Mouse (Mus musculus): Measurements from ENCODE around the gene Appbp2. TPM values are rescaled to one million over a fixed set of nuclear protein-coding genes. Genes with fewer than 3 reads are reported as not detected.
A peak's percentile ranks its signal among the peaks of the same experiment; 100 is the strongest.
"Not testable (repeated sequence)": the region's sequence is repeated elsewhere in the genome, so short reads cannot be mapped to it uniquely, and the experiment has no call there.

Appbp2 gene
- total and polyA plus RNA-seq, 3 experiments: 17.6 to 41.6 (median 34.8) TPM

DNA sequence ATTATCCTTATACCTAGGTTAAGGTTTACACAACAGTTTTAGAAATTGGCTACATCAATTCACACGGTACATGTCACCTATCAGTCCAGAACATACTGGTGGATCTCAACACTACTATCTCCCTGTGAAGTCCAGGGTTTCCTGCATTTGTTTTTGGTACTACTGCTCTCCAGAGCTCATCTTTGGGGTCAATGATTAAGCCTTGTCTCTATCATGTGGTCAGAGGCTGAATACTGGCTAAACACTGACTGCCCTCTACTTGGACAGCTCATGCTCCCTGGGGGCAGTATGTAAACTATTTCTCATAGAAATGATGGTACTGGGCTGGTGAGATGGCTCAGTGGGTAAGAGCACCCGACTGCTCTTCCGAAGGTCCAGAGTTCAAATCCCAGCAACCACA lies 11.7 kb downstream of the Appbp2 start:
- no peak for DNase-seq

DNA sequence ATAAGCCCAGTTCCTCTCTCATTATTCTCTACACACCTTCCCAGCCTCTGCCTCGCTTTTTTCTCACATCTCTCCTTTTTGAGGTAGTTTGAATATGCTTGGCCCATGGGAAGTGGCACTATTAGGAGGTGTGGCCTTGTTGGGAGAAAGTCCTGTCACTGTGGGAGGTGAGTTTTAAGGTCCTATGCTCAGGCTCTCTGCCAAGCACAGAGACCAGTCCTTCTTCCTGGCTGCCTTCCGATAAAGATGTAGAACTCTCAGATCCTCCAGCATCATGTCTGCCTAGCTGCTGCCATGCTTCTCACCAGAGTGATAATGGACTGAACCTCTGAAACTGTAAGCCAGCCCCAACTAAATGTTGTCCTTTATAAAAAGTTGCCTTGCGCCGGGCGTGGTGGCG lies 12.4 kb downstream of the Appbp2 start:
- no peak for DNase-seq

DNA sequence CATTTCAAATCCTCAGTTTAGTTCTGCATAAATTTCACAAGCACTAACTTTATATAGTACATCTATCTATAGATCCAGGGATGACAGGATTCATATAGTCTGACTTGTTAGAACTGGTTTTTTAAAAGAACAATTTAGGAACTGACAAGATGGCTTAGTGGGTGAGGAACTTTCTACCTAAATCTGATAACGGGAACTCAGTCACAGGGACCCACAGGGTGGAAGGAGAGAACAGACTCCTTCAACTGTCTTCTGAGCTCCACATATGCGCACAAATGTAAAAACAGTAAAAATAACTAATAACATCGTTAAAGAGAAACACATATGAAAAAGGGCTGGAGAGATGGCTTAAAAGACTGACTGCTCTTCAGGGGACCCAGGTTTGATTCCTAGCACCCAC lies 15.9 kb downstream of the Appbp2 start:
- no peak for DNase-seq

DNA sequence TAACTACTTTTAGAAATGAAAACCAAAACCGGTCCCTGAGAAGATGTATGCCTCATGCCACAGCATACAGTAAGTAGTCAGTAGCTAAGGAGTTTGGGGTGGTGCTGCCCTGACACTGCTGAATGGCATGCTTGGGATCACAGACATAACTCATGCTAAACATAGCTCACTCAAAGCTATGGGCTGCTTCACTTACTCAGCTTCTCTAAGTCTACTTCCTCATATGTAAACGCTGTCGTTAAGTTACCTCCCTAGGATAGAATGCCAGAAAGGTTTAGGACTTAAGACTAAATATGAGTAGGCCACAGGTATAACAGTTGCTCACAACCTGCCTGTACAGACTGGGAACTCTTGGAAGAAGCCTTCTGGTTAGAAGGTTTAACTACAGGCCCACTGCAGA lies 20.3 kb downstream of the Appbp2 start:
- DNase-seq: no peak

DNA sequence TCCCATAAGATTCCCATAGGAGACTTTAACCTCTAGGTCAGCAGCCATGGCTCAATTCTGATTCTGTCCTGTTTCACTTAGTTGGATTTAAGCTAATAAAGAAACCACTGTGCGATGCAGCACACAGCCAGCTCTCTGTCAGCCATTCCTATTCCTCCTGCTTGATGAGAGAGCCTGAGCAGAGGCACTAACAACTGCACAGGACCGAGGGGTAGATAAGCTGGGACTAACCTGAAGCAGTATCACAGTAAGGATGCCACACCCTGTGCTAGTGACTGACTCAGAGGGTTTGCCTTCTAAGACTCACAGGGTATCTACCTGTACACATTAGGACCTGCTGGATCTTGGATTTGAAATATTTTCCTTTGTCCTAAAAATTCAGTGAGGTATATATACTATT lies 21.7 kb downstream of the Appbp2 start:
- no peak for DNase-seq

DNA sequence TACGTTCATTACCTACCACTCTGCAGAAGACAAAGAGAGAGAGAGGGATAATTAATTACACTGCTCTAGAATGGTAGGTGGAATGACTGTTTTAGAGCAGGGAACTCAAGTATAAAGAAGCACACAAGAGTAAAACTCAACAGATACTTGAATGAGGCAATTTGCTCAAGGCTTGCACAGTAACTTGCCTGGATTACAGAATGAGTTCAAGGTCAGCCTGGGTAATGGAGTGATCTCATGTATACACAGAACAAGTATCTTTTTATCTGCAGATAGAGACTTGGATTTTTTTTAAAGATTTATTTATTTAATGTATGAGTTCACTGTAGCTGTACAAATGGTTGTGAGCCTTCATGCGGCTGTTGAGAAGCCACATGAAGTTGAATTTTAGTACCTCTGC lies 23.8 kb downstream of the Appbp2 start:
- peak; percentile 56 for DNase-seq

DNA sequence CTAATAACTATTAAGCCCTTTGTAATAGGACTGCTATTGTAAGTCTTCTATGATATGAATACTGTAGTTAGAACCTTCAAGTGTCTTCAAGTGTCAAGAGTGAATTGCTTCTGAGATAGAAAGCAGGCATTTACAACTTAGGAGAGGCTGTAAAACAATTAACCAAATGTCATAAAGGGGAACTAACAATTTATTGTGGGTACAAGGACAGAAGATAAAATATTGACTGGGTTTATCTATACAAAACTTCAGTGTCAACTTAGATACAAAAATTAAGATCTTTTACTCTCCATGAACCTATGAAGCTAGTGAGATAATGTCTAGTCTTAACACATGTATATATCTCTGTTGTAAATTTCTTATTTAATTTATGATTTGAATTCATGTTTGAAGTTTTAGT lies 28.7 kb downstream of the Appbp2 start:
- DNase-seq: no peak

DNA sequence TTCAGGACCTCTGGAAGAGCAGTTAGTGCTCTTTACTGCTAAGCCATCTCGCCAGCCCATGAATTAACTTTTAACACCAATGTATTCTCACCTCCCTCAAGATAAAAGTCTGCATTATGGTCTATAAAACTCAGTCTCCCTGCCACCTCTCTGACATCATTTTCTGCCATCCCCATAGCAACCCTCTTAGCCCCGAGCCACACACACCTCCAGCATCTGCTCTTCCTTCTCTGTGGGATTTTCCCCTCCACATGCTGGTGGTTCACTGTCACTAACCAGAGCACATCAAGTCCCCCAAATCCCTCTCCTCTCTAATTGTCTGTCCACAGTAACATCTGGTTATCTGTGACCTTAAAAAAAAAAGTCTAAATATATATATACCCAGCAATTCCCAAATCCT lies 36.0 kb downstream of the Appbp2 start:
- DNase-seq: no peak

DNA sequence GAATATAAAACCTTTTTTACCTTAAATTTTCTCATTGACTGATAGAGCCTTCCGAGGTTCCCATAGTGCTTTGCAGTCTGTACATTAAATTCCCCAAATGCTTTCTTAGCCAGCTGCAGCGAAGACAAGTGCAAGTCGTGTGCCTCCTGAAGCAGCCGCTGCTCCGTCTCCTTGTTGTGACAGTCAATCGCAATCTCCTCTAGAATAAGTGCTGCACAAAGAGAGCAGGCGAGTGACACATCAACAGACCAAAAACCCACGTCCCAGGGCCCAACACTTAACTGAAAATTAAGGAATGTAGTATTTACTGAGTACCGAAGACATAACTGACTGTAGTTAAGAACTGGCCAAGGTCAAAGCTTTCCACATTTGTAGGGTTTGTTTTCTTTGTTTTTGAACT lies 38.9 kb downstream of the Appbp2 start:
- DNase-seq: no peak

DNA sequence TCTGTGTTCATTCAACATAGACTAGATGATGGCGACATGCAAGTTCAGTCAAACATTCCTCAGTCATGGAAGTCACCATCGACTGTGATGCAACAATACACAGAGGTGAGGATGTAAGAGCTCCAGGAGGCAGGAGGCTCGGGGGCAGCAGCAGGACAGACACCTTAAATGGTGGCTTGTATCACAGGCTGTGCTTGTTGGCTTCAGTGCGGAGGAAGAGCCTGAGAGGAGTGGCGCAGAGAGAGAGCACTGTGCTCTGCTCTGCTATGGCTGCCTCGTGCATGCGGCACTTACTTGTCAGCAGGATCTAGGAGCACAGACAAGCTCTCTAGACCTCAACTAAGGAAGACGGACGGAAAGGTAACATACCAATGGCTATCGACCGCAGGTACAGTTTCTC lies 40.7 kb downstream of the Appbp2 start:
- DNase-seq: no peak

DNA sequence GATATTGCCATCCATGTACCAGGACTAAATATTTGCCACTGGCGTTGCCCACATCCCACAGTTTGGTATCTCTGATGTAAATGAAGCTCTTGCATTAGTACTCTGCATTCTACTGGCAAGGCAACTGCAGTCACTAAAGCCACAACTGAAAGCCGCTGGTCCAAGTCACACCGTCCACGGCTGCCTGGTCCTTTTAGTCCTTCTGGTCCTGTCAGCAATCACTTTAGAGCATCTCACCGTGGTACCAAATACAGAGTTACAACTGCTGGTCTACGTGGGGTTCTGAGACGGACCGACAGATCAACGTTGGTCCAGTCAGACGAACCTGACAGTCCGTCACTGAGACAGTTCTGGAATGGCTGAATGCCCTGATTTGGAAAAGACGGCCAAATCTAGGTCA lies 44.2 kb downstream of the Appbp2 start:
- DNase-seq: no peak

DNA sequence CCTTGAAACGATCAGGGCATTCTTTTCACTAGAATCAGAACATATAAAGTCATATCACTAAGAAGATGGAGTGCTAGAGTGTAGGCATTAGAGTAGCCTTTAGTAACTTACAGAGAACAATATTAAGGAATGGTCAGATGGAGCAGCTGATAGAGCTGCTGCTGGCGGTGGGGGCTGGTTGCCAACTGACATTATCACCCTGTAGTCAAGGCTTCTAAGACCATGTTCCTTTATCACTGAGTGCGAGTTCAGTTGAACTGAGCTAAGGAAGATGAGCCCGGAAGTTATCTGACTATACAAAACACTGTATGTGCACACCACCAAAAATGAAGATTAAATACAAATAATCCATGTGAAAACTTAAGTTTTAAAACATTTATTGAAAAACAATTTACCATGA lies 45.8 kb downstream of the Appbp2 start:
- no peak for DNase-seq

DNA sequence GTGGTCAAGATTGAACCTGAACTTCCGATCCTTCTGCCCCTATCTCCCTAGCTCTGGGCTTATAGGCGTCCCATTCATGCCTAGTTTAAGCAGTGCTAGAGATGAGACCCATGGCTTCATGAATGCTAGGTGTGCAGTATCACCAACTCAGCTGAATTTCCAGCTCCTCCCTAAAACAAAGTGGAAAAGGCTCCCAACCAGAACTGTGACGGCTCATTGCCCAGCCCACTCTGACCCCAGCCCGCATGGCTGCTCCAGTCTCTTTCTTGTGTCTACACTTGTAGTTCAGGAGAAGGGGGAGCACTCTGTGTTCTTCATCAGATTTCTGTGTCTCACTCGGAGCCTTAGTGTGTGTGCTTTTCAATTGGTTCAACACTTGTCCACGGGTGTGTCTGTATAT lies 50.1 kb downstream of the Appbp2 start:
- DNase-seq: no peak

DNA sequence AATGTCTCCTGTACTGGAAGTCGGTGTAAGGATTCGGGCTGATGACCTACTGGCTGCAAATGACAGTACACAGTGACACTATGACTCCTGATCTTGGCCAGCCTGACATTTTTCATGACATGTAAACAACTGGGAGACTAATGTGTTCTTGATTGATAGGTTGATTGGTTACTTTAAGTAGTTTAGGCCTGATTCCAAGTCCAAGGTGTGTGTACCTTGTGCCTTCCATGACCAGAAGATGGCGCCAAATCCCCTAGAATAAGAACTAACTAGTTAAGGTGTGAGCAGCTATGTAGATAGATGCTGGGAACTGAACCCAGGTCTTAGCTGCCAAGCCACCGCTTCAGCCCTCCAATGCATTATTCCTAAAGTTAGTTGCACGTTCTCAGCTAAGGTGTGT lies 50.8 kb downstream of the Appbp2 start:
- DNase-seq: peak; percentile 44

DNA sequence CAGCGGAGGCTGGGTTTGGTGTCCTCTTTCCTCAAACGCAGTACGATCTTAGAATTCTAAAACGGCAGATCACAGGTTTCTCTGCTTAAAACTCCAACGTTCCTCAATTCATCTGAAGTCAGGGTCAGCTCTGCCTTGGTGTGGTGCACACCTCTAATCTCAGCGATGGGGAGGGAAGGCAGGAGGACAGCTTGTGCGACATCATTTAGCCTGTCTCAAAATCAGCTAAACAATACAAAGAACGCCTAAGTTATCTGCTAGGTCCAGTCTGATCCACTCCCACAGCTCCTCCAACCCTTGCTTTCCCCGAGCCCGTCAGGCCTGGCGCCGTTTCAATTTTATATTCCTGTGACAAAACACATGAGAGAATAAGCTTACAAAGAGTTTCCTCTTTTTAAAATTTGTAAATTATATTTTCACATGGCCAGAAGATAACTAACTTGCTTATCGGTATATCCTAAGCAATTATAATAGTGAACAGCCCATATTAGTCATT lies 51.6 kb downstream of the Appbp2 start:
- no peak for DNase-seq

DNA sequence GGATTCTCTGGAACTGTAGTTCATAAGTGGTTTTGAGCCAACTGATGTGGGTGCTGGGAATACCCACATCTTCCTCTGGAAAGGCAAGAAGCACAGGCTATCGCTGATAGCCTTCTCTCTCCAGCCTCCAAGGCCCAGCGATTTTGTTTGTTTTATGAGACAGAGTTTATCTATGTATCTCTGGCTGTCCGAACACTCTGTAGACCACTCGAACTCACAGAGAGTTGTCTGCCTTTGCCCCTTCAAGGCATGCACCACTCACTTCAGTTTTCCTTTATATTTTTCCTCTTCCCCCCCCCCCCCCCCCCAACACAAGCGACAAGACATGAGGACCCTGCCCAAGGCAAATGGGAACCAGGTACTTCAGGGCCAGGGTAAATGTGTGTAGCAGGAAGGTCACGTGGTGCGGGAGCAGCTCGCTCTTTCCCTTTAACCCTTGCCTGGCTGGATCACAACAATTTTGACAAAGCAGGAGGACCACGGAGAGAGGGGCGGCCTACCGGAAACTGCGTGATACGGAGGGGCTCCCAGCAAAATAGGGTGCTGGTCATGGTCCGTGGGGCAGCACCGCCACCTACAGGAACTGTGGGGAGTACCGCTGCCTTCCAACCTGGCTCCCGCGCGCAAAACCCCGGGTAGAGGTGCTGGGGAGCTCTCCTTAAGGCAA lies 52.2 kb downstream of the Appbp2 start:
- peak; percentile 84 for DNase-seq

DNA sequence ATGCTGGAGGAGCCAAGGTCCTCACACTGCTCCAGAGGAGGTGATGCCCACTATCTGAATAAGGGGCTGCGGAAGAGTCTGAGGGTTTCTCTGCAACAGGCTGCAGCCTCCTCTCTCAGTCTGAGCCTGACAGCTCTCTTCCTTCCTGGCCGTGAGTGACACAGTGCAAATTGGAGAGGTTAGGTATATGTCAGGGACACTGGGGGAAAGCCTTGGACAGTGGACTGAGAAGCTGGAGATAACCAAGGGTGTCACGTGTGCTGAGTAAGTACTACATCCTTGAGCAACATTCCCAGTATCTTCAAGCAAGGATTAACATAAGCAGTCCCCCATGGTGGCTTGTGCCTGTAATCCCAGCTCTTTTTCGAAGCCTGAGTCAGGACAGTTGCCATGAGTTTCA lies 56.5 kb downstream of the Appbp2 start:
- peak; percentile 63 for DNase-seq

DNA sequence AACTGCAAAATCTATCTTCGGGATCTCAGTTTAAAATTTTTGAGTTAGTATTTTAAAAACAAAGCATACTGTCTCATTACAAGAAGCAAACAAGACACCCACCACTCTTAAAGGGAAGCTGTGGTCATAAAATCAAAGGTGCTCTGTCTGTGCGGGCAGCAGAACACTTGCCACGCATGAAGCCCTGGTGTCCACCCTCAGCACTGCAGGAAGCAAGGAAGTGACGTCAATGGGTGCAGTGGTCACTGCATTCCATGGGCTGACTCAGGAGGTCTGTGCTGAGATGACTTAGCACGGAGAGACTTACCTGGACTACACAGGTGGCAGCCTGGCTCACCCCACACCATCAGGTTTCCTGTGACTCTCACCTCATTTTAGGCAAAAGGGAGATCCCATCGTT lies 57.2 kb downstream of the Appbp2 start:
- DNase-seq: no peak

DNA sequence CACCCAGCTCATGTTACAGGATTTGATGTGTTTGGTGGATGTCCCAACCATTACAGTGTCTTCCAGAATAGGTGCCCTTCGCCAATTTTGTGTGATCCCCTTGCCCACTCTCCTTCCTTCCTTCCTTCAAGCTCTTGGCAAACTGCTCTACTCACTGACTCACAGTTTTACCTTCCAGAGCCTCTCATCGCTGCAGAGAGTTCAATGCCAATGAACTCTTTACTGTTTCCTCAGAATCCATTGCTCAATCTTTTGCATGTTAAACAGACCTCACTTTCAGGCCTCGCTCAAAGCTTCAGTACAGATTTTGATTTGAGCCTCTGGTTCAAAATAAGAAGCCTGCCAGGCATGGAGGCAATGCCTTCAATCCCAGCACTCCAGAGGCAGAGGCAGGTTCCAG lies 59.0 kb downstream of the Appbp2 start:
- no peak for DNase-seq

DNA sequence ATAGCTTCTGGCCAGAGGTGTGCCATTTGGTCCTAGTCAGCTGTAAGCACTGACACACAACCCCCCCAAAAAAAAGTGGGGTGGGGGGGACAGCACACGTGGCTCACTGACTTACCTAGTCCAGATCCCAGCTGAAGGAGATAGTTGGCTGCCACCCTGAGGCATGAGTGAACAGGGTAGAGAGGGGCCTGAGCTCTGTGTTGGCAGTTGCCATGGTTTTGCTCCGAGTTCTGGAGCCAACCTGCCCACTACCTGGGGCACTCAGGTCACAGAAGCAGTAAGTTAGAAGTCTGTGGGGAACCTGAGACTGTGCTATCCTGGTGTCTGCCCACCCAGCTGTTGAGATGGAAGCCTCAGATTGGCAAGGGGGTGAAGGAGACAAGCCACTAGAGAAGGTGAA lies 64.1 kb downstream of the Appbp2 start:
- no peak for DNase-seq

DNA sequence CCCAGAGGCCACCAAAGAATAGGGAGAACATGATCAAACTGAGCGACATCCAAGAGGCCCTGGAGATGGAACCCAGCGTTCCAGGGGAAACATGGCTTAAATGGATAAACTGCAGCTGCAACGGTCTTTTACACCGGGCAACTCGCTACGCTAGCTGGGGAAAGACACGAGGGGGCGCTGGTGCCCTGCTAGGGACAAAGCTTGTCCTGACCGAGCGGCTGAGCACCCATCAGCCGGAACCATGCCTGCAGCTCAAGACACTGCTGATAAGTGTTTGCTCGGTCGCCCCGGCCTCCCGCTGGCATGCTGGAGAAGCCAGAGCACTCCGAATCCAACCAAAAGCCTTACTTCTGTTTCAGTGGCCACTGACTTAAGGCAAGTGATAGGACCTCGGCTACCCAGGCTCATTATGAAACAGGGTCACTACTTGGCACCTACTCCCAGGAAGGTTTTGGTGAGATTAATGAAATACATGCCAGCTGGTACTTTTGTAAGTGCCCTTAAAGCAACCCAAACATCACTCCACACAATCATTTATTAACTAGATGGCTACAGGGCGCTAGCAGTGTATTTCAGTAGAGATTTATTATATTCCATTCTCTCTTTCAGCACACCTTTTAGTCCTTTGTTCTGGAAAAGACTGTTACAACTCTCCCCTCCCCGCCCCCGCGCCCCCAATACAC lies 64.7 kb downstream of the Appbp2 start, which contains the start of gene 1700125H20Rik:
1700125H20Rik (plus strand) TSS at position 347 of the 683 bp plus-strand sequence.
- peak; percentile 92 for DNase-seq

DNA sequence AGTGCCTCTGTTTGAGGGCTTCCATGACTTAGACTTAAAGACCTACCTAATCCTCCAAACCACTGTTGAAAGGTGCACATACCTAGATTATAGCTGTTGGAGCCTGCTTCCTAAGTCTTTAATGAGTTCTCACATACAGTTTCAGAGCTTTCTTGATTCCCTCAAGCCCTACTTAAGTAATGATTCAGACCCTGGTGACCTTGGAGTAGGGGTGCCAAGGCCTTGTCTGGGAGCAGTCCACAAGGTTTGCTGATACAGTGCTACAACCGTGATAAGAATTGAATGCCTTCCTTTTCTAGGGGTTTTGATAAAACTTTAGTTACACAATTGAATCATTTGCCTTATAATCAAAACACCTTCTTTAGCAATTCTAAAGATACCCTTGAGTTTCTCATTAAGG lies 67.4 kb downstream of the Appbp2 start:
- peak; percentile 65 for DNase-seq

DNA sequence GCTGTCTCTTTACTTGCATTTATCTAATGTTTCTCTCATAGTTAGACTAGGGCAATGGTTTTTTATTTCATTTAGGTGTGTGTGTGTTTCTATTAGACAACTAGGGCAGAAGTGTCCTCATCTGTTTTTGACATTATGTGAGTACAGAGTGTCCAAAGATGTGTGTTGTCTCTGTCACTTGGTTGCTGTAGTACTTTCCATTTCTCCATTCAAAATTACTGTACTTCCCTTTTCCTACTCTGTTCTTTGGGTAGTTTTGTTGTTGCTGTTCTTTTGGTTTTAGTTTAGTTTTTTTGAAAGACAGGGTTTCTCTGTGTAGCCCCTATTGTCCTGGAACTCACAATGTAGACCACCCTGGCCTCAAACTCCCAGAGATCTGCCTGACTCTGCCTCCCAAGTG lies 70.6 kb downstream of the Appbp2 start:
- DNase-seq: no peak

DNA sequence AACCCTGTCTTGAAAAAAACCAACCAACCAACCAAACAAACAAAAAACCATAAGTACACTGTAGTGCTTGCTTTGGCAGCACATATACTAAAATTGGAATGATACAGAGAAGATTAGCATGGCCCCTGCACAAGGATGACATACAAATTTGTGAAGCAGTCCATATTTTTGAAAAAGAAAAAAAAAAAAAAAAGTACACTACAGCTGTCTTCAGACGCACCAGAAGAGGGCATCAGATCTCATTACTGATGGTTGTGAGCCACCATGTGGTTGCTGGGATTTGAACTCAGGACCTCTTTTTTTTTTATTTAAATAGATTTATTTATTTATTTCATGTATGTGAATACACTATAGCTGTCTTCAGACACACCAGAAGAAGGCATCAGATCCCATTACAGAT lies 71.9 kb downstream of the Appbp2 start:
- DNase-seq: not testable (repeated sequence)

Data from adrenal gland, adult 2 months (tissue).